Mouse (Mus musculus) neural tube, embryonic 12.5 days (tissue): Measurements from ENCODE around the gene Fgfr2. TPM values are rescaled to one million over a fixed set of nuclear protein-coding genes. Genes with fewer than 3 reads are reported as not detected.
A peak's percentile ranks its signal among the peaks of the same experiment; 100 is the strongest.

Experiments used
- ATAC-seq: fragments of 200-750 bp; cut with Nextera tagmentation; 2 replicates; pipeline ENCODE4 v1.8.0; 2017; ENCODE audit warnings: low read depth, mild to moderate bottlenecking, moderate TSS enrichment, moderate library complexity; ENCODE audit not compliant: low FRiP score
- H3K27ac ChIP-seq: fragments of 300-500 bp; sonication (generic); 2 replicates; pipeline ENCODE4 v1.5.1; 2016
- H3K27me3 ChIP-seq: fragments of 300-500 bp; sonication (generic); replicated peaks from 2 replicates; pipeline ENCODE4 v1.6.1; 2016; ENCODE audit warnings: mild to moderate bottlenecking
- H3K36me3 ChIP-seq: fragments of 300-500 bp; sonication (generic); 2 replicates; pipeline ENCODE4 v1.6.1; 2016; ENCODE audit warnings: mild to moderate bottlenecking
- H3K4me1 ChIP-seq: fragments of 300-500 bp; sonication (generic); 2 replicates; pipeline ENCODE4 v1.6.1; 2016
- H3K4me2 ChIP-seq: fragments of 300-500 bp; sonication (generic); replicated peaks from 2 replicates; pipeline ENCODE4 v1.6.1; 2016; ENCODE audit warnings: mild to moderate bottlenecking
- H3K4me3 ChIP-seq: fragments of 300-500 bp; sonication (generic); 2 replicates; pipeline ENCODE4 v1.5.1; 2016
- H3K9ac ChIP-seq: fragments of 300-500 bp; sonication (generic); 2 replicates; pipeline ENCODE4 v1.6.1; 2016; ENCODE audit warnings: mild to moderate bottlenecking
- H3K9me3 ChIP-seq: fragments of 300-500 bp; sonication (generic); 2 replicates; pipeline ENCODE4 v1.6.1; 2016; ENCODE audit warnings: mild to moderate bottlenecking
- WGBS: fragments of 180-500 bp; shearing (Covaris S2); methylation state at CpG from one replicate; pipeline ENCODE4 v1.1.7; 2016; 5-methylcytosine and 5-hydroxymethylcytosine counted together
- polyA plus RNA-seq: library from polyadenylated mRNA; unstranded; fragments of >200 nt; fragmentation: Nextera tagmentation; extraction: Ambion mirVana; gene quantifications from 2 replicates; pipeline ENCODE4 v1.2.1, GENCODE M21; 2016

Fgfr2 gene
- polyA plus RNA-seq, 1 experiment from 2014 or later, result 65.0 TPM

DNA sequence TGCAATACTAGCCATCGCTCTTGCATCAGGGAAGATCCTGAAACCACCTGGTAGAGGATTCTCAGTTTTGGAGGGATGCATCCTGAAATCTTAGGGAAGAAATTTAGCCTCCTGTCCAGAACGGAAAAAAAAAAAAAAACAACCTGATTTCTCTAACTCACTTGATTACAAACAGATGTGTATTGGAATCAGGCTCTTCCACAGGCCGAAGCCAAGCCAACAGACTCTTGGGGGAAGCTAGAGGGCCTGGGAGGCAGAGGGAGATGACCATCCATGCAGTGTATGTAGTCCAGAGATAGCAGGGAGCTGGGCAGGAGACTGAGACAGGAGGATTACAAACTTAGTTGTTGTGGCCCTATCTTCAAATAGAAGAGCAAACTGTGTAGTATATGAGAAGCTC, 29.0 kb downstream of the Fgfr2 start:
- Histone ChIP-seq H3K4me1 (peaks cover 13% of the 10 kb centered on the region), H3K27ac (no peak overlapping the region), H3K4me2 (no peak overlapping the region), H3K27me3 (no peaks in the 10 kb centered on the region), H3K4me3 (no peak overlapping the region), H3K9ac (no peak overlapping the region), H3K36me3 (peaks cover 6% of the 10 kb centered on the region; the same call in 1 of the 2 replicates), H3K9me3 (no peaks in the 10 kb centered on the region)
- ATAC-seq, result no peak
- WGBS, result 77% methylated on average over 3 of the region's 3 CpGs

DNA sequence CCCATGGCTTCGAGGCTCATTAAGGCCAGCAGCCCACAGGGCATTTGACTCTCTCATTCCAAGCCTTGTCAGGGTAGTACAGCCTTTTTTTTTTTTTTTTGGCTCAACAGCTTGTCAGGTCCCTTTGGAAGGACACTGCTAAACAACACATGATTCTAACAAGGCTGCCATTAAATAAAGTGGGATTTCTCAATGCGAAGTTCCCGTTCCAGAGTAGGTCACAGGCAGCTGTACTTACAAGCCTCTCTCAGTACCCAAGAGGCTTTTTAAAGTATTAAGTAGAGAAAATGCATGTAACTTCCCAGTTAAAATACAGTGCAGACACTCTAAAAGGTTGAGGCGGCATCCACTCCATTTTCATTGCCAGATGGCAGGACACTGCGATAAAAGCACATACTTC, 29.4 kb downstream of the Fgfr2 start:
- H3K4me1 ChIP-seq, result peaks cover 17% of the 10 kb centered on the region
- H3K9me3 ChIP-seq, result no peaks in the 10 kb centered on the region
- H3K9ac ChIP-seq, result no peak overlapping the region
- H3K27ac ChIP-seq, result no peak overlapping the region
- H3K4me3 ChIP-seq, result no peak overlapping the region
- 86% methylated on average over 5 of the region's 5 CpGs for WGBS
- H3K27me3 ChIP-seq, result no peaks in the 10 kb centered on the region
- peaks cover 6% of the 10 kb centered on the region; the same call in 1 of the 2 replicates for H3K36me3 ChIP-seq
- no peak overlapping the region for H3K4me2 ChIP-seq
- ATAC-seq, result no peak

DNA sequence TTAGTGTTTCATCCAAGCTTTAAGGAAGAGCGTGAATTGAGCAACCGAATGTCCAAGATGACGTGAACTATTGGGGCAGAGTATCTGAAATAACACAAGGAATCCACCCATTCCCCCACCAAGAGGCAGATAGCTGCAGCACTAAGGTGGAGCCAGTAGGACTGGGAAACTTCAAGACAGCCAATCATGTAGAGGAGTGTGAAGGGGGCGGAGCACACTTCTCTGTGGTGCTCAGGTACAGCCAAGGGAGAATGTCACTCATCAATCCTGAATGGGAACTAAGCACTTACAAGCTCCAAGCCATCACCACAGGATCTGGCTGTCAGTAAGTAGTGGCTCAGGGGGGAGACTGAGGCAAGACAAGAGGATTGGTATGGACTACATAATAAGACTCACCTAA, 32.5 kb downstream of the Fgfr2 start:
- no peaks in the 10 kb centered on the region for H3K9me3 ChIP-seq
- 87% methylated on average over 4 of the region's 4 CpGs for WGBS
- H3K27me3 ChIP-seq, result no peaks in the 10 kb centered on the region
- H3K4me2 ChIP-seq, result no peak overlapping the region
- peaks cover 16% of the 10 kb centered on the region for H3K4me1 ChIP-seq
- 0 out of 2 replicates have a peak, but pooled peaks cover 6% of the 10 kb centered on the region for H3K36me3 ChIP-seq
- no peak overlapping the region for H3K27ac ChIP-seq
- H3K9ac ChIP-seq, result no peak overlapping the region
- no peak overlapping the region for H3K4me3 ChIP-seq
- ATAC-seq, result no peak

DNA sequence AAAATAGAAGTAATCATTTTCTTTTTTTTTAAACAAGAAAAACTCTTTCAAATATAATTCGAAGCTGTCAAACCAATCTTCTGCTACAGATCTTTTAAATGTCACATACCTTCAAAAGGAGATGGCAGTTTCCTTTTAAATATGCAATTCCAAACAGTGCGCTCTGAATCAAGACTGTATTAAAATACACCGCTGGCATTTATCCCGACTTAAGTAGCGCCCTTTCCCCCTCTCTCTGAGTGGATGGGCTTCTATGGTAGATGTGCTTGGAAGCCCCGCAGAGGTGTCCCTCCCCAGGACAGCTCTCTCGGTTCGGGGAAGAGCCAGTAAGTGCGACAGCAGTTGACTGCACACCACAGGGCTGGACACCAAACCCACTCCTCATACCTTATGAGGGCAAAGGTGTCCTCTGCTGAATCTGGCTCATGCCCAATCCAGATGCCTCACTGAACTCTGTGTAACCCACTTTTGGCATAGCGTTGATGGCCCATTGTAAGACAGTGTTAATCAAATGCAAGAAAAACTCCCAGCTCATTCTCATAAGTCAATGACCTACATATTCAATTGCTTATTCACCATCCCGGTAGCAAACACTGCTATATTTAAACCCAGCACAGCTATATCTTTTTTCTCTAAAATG, 33.4 kb downstream of the Fgfr2 start:
- Histone ChIP-seq H3K27me3 (no peaks in the 10 kb centered on the region), H3K9me3 (no peaks in the 10 kb centered on the region), H3K36me3 (0 out of 2 replicates have a peak, but pooled peaks cover 6% of the 10 kb centered on the region), H3K4me1 (peaks cover 18% of the 10 kb centered on the region), H3K4me2 (no peak overlapping the region), H3K9ac (no peak overlapping the region), H3K4me3 (no peak overlapping the region), H3K27ac (no peak overlapping the region)
- WGBS, result 78% methylated on average over 11 of the region's 11 CpGs
- ATAC-seq, result no peak

DNA sequence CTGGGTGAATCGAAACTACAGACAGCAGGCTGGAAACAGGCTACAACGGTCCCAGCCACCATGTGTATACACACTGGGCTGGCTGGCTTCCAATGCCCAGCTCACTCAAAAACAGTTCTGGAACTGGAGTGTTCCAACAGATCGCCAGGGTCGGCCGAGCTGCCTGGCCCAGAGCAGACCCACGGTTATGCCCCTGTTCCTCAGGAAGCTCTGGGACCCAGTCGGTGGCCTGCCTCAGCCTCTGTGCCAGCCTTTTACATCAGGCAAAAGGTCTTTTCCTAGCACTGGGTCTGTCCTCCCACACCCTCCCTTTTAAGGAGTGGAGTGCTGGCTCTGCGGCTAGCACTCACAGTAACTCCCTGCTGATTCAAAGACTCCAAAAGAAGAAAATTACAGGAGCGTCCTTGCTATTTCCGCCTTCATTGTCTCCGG, 34.3 kb downstream of the Fgfr2 start:
- H3K27ac ChIP-seq, result no peak overlapping the region
- peaks cover 25% of the 10 kb centered on the region for H3K4me1 ChIP-seq
- 55% methylated on average over 11 of the region's 11 CpGs for WGBS

DNA sequence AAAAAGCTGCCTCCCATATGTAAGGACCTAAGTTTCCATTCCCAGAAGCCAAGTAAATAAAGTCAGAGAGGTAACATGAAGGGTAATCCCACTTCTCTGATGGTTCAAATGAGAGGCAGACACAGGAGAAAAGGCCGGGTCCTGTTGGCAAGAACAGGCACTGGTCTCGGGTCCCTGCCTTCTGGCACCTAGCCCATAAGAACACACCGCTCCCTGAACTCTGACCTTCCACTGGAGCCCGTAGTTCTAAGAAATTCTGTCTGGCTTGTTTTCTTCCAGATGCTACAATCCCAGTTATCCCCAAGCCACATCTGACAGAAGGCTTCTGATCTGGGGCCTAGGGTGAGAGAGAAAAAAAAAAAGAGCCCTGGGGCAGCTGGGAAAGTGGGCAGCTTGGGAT, 34.7 kb downstream of the Fgfr2 start:
- Histone ChIP-seq H3K36me3 (no peaks in the 10 kb centered on the region), H3K27me3 (no peaks in the 10 kb centered on the region), H3K4me2 (0 out of 2 replicates have a peak overlapping the region, but pooled peaks have one; percentile 12), H3K9ac (no peak overlapping the region), H3K4me1 (peaks cover 25% of the 10 kb centered on the region), H3K27ac (no peak overlapping the region), H3K9me3 (no peaks in the 10 kb centered on the region), H3K4me3 (no peak overlapping the region)
- 74% methylated on average over 4 of the region's 4 CpGs for WGBS
- ATAC-seq, result no peak

More for the DNA sequence above, 34.3 kb downstream of the Fgfr2 start:
- Histone ChIP-seq H3K36me3 (no peaks in the 10 kb centered on the region), H3K27me3 (no peaks in the 10 kb centered on the region), H3K4me3 (no peak overlapping the region), H3K4me2 (0 out of 2 replicates have a peak overlapping the region, but pooled peaks have one; percentile 12), H3K9ac (no peak overlapping the region), H3K9me3 (no peaks in the 10 kb centered on the region)
- ATAC-seq, result no peak

DNA sequence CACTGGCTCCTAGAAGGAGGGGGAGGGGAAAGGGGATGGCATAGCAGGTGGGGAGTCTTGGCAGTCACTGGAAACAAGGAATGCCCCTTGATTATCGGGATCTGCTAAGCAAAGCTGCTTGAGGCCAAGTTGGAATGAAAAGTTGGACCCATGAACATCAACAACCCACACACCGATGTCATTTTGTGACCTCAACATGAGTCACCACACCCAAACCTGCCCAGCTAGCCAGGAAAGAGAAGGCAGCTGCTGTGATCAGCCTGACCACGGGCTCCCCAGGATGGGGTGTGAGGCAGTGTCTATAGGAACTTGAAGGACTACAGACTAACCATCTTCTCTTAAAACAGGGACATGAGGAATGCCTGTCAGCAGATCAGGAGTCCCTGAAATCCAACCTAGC, 37.7 kb downstream of the Fgfr2 start:
- no peak for ATAC-seq
- H3K27ac ChIP-seq, result no peak overlapping the region
- H3K4me3 ChIP-seq, result no peak overlapping the region
- H3K27me3 ChIP-seq, result no peaks in the 10 kb centered on the region
- H3K4me2 ChIP-seq, result no peak overlapping the region
- no peak overlapping the region for H3K9ac ChIP-seq
- no peaks in the 10 kb centered on the region for H3K9me3 ChIP-seq
- 90% methylated on average over 3 of the region's 3 CpGs for WGBS
- H3K4me1 ChIP-seq, result peaks cover 41% of the 10 kb centered on the region
- no peaks in the 10 kb centered on the region for H3K36me3 ChIP-seq

DNA sequence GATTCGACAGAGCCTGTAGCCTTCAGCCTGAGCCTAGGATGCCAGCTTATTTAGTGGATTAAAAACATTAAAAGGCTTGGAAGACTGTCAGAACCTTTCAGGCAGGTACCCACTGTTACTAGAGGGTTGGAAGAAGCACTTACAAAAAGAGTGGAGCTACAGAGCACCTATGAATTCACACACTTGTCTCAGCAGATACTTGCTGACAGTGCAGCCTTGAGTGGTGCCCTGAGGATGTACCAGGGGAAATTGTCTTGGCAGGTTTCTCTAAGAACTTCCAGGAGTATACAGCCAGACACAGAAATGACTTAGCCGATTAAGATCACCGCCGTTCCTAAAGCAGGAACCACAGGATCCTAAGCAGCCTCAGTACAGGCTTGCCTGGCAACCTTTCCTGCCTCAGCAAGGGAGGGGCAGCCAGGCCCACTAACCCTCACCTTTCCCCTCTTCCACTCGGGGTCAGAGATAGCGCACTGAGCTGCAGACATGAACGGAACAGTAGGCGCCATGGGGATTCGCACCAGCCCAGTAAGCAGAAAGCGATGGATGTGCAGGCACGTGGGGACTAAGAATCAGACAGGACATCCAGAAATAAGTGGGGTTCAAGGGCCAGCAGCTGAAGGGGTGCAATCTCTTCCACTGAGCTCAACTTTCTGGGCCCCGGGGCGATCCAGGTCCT, 39.1 kb downstream of the Fgfr2 start:
- Histone ChIP-seq H3K9ac (no peak overlapping the region), H3K4me3 (no peak overlapping the region), H3K27ac (no peak overlapping the region), H3K36me3 (no peaks in the 10 kb centered on the region), H3K4me2 (no peak overlapping the region), H3K4me1 (peaks cover 33% of the 10 kb centered on the region), H3K9me3 (no peaks in the 10 kb centered on the region), H3K27me3 (no peaks in the 10 kb centered on the region)
- WGBS, result 90% methylated on average over 13 of the region's 13 CpGs
- no peak for ATAC-seq

DNA sequence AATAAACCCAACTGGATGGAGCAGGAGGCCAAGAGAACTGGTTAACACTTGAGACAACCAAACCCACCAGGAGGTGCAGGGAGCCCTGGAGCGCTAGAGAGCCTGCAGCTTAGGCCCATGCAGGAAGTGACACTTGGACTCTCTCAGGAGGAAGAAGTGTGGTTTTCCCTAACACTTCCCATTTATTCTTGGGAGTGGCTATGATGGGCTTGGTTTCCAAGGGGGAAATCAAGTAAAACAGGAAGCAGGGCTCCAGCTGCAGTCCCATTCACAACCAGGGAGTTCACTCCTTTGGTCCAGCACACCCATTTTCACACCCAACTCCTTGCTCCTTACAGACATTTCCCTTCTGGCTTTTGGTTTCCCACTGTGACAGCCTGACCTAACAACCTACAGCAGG, 44.2 kb downstream of the Fgfr2 start:
- H3K4me2 ChIP-seq, result no peak overlapping the region
- no peak overlapping the region for H3K27ac ChIP-seq
- H3K4me3 ChIP-seq, result no peak overlapping the region
- H3K4me1 ChIP-seq, result peaks cover 33% of the 10 kb centered on the region
- H3K27me3 ChIP-seq, result no peaks in the 10 kb centered on the region
- ATAC-seq, result no peak
- 95% methylated on average over 1 of the region's 1 CpGs for WGBS
- no peaks in the 10 kb centered on the region for H3K36me3 ChIP-seq
- H3K9me3 ChIP-seq, result no peaks in the 10 kb centered on the region
- no peak overlapping the region for H3K9ac ChIP-seq

DNA sequence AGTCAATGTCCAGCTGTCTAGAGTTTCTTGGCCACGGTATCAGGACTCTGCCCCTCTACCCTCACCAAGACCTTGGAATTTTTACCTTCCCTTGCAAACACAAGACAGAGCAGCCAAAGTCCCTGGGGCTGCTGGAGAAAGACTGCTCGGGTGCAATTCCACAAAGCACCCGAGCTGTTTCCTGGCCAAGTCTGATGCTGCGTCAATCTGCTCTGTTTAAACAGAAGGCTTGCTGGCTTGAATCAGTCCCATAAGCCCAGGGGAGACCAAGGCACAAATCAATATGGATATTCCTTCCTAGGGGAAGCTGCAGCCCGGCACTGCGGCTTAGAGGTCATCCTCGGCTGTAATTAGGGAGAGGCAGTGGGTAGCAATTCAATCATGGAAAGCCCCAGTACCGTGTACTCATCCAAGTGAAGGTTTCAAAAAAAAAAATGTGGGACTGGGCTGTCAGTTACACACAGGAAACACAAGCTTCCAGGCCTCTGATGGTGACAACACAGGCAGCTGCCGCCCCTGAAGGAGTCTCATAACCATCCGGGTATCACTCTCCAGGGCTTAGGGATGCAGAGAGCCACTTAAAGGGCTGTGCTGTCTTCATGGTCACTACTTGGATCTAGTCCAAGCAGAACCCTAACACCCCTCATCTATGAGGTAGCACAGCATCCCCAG, 48.6 kb downstream of the Fgfr2 start:
- Histone ChIP-seq H3K9ac (no peak overlapping the region), H3K4me1 (peaks cover 59% of the 10 kb centered on the region), H3K27ac (0 out of 2 replicates have a peak overlapping the region, but pooled peaks have one; percentile 7), H3K36me3 (peaks cover 5% of the 10 kb centered on the region; the same call in 1 of the 2 replicates), H3K4me3 (no peak overlapping the region), H3K27me3 (no peaks in the 10 kb centered on the region), H3K9me3 (no peaks in the 10 kb centered on the region), H3K4me2 (no peak overlapping the region)
- WGBS, result 48% methylated on average over 10 of the region's 10 CpGs
- no peak for ATAC-seq

DNA sequence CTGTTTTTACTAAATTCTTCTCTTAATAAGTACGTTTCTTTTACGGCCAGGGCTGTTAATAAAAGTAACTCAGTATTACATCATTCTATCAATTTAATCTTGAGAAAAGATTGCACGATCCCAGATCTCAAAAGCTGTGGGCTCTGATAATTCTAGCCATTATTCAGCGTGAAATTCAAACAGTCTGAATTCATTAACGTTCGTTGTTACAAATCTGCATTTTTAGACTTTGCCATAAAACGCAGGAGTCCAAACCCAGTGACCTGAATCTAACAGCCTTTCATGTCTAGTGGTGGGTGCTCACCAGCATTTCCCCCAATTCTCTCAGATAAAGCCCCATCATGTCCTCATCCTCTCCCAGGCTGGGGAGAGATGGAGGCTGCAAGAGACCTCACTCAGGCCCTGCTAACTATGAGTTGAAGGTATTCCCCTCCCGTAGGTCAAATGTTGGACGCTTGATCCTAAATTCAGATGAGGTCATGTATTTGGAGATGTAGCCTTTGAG, 50.0 kb downstream of the Fgfr2 start:
- WGBS, result 38% methylated on average over 9 of the region's 9 CpGs
- Histone ChIP-seq H3K27me3 (no peaks in the 10 kb centered on the region), H3K27ac (no peak overlapping the region), H3K4me1 (peaks cover 73% of the 10 kb centered on the region), H3K9me3 (no peaks in the 10 kb centered on the region), H3K9ac (no peak overlapping the region), H3K4me2 (0 out of 2 replicates have a peak overlapping the region, but pooled peaks have one; percentile 4), H3K4me3 (no peak overlapping the region), H3K36me3 (peaks cover 5% of the 10 kb centered on the region; the same call in 1 of the 2 replicates)
- ATAC-seq, result no peak

DNA sequence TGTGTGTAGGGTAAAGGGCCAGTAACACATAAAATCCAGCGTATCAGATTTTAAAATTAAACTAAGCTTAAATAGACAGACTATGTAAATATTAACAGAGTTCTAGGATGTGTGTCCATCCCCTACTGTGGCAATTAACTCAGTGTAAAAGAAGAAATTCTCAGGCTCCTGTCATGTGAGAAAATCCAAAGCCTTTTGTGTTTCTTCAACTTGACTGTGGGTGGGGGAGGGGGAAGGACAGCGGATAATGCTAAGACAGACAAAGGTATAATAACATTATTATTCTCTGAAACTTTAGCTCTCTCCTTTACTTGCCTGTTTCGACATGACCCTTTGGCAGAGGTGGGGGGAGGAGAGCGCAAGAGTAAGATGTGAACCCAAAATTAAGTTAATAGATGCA, 50.6 kb downstream of the Fgfr2 start:
- no peaks in the 10 kb centered on the region for H3K27me3 ChIP-seq
- peaks cover 79% of the 10 kb centered on the region for H3K4me1 ChIP-seq
- H3K9ac ChIP-seq, result no peak overlapping the region
- 33% methylated on average over 4 of the region's 4 CpGs for WGBS
- H3K4me3 ChIP-seq, result no peak overlapping the region
- no peak overlapping the region for H3K4me2 ChIP-seq
- ATAC-seq, result no peak
- peaks cover 5% of the 10 kb centered on the region; the same call in 1 of the 2 replicates for H3K36me3 ChIP-seq
- no peaks in the 10 kb centered on the region for H3K9me3 ChIP-seq
- H3K27ac ChIP-seq, result no peak overlapping the region
